Mouse (Mus musculus): ENCODE measurements around the gene Gm6217.

DNA sequence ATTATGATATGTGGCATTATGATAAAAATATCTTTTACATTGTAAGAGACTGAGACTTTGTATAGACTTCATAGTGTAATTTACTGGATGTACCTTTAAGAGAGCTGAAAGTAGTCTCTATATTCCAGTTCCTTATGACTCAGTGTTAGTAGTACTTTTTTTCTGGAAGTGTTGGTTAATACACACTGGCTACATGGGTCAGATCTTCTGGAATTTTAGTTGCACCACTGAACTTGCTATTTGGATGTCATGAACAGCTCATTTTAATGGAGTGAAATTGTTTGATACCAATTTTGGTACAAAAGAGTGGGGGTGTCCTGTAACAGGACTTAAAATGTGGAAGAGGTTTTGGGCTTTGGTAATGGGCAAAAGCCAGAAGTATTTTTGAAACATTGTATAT, 46.6 kb upstream of the Gm6217 start:
- TF ChIP-seq POLR2A (IDR thresholded peaks at IDR 0.05; ENCODE audit: insufficient read depth, low read depth, low read length) (no peak), CTCF (IDR thresholded peaks at IDR 0.05; ENCODE audit: insufficient read depth, low read depth, low read length) (no peak)

All from olfactory bulb, adult 2 months (tissue).